Mouse (Mus musculus) midbrain, postnatal 0 days (tissue): ENCODE measurements around the gene Fgd2. TPM values are rescaled to one million over a fixed set of nuclear protein-coding genes. Genes with fewer than 3 reads are reported as not detected.

Experiments
- ATAC-seq: fragments of 200-750 bp; cut with Nextera tagmentation; 2 replicates; pipeline ENCODE4 v1.8.0; 2017; ENCODE audit warnings: moderate number of reproducible peaks, mild to moderate bottlenecking, moderate TSS enrichment, moderate library complexity; ENCODE audit not compliant: low FRiP score
- DNase-seq: peaks from one replicate; pipeline ENCODE4 v3.0.0-alpha.2; 2015; ENCODE audit warnings: low spot score
- H3K27ac ChIP-seq: fragments of 300-500 bp; sonication (generic); 2 replicates; pipeline ENCODE4 v1.5.1; 2014; ENCODE audit warnings: low read depth, mild to moderate bottlenecking, low read length, mixed read lengths
- H3K27me3 ChIP-seq: fragments of 300-500 bp; sonication (generic); 2 replicates; pipeline ENCODE4 v1.6.1; 2014; ENCODE audit warnings: low read length, control low read depth, mixed read lengths; ENCODE audit not compliant: insufficient read depth
- H3K36me3 ChIP-seq: fragments of 300-500 bp; sonication (generic); 2 replicates; pipeline ENCODE4 v1.6.1; 2014; ENCODE audit warnings: low read length, control low read depth, mixed read lengths; ENCODE audit not compliant: insufficient read depth
- H3K4me1 ChIP-seq: fragments of 300-500 bp; sonication (generic); 2 replicates; pipeline ENCODE4 v1.6.1; 2014; ENCODE audit warnings: mild to moderate bottlenecking, control low read depth, antibody characterized with exemption, low read length, mixed read lengths; ENCODE audit not compliant: insufficient read depth
- H3K4me2 ChIP-seq: fragments of 300-500 bp; sonication (generic); 2 replicates; pipeline ENCODE4 v1.6.1; 2014; ENCODE audit warnings: low read depth, mild to moderate bottlenecking, low read length, mixed read lengths; ENCODE audit not compliant: poor library complexity, severe bottlenecking
- H3K4me3 ChIP-seq: fragments of 300-500 bp; sonication (generic); 2 replicates; pipeline ENCODE4 v1.5.1; 2014; ENCODE audit warnings: low read depth, mild to moderate bottlenecking, low read length, moderate library complexity
- H3K9ac ChIP-seq: fragments of 300-500 bp; sonication (generic); replicated peaks from 2 replicates; pipeline ENCODE4 v1.6.1; 2014; ENCODE audit warnings: mild to moderate bottlenecking, low read length, moderate library complexity, mixed read lengths; ENCODE audit not compliant: poor library complexity, severe bottlenecking
- H3K9me3 ChIP-seq: fragments of 300-500 bp; sonication (generic); 2 replicates; pipeline ENCODE4 v1.6.1; 2016; ENCODE audit warnings: low read length, control low read depth
- CTCF ChIP-seq: IDR thresholded peaks from 2 replicates; pipeline ENCODE4 v1.5.1; 2016; ENCODE audit warnings: antibody characterized with exemption, mild to moderate bottlenecking
- WGBS: fragments of 180-500 bp; shearing (Covaris S2); extraction: QIAGEN DNeasy Blood & Tissue Kit; methylation state at CpG from one replicate; pipeline ENCODE4 v1.1.7; 2014; 5-methylcytosine and 5-hydroxymethylcytosine counted together
- polyA plus RNA-seq: library from polyadenylated mRNA; unstranded; fragments of >200 nt; fragmentation: Nextera tagmentation; extraction: Ambion mirVana; gene quantifications from 2 replicates; pipeline ENCODE4 v1.2.1, GENCODE M21; 2015
- total RNA-seq: library from RNA; depleted of rRNA; stranded (reverse); fragments of >200 nt; gene quantifications from 2 replicates; pipeline ENCODE4 v1.2.3, GENCODE M21; 2014

Fgd2 gene
- total and polyA plus RNA-seq, 2 experiments from 2014 or later: 14.4 to 27.3 TPM

- Histone ChIP-seq H3K36me3 (no peaks in the 10 kb centered on the region), H3K4me2 (no peak overlapping the region), H3K9ac (no peak overlapping the region), H3K4me1 (no peaks in the 10 kb centered on the region), H3K27ac (no peak overlapping the region), H3K27me3 (no peaks in the 10 kb centered on the region), H3K9me3 (no peaks in the 10 kb centered on the region), H3K4me3 (no peak overlapping the region)
- peak; percentile 74 for TF ChIP-seq CTCF
- ATAC-seq (no peak), DNase-seq (peak; percentile 71)
- 27% methylated on average over 7 of the region's 7 CpGs for whole genome bisulfite sequencing
These were observed 20.8 kb downstream of the Fgd2 start for GRCm38 (mm10) chr17:29381472-29381871.

GRCm38 (mm10) chr17:29382417-29382816 lies 21.7 kb downstream of the Fgd2 start:
- Histone ChIP-seq H3K9me3 (no peaks in the 10 kb centered on the region), H3K27ac (no peak overlapping the region), H3K36me3 (no peaks in the 10 kb centered on the region), H3K9ac (no peak overlapping the region), H3K4me2 (no peak overlapping the region), H3K4me1 (no peaks in the 10 kb centered on the region), H3K4me3 (no peak overlapping the region), H3K27me3 (no peaks in the 10 kb centered on the region)
- 47% methylated on average over 11 of the region's 11 CpGs for WGBS
- no peak for TF ChIP-seq CTCF
- ATAC-seq (no peak), DNase-seq (no peak)

- Histone ChIP-seq H3K9me3 (no peaks in the 10 kb centered on the region), H3K36me3 (no peaks in the 10 kb centered on the region), H3K9ac (no peak overlapping the region), H3K27ac (no peak overlapping the region), H3K4me3 (no peak overlapping the region), H3K27me3 (no peaks in the 10 kb centered on the region), H3K4me2 (no peak overlapping the region), H3K4me1 (no peaks in the 10 kb centered on the region)
- 87% methylated on average over 9 of the region's 9 CpGs for WGBS
- no peak for TF ChIP-seq CTCF
- ATAC-seq (no peak), DNase-seq (no peak)
These were observed 23.2 kb downstream of the Fgd2 start for GRCm38 (mm10) chr17:29383923-29384322.

- TF ChIP-seq CTCF: no peak
- 52% methylated on average over 5 of the region's 5 CpGs for WGBS
- Histone ChIP-seq H3K4me3 (no peak overlapping the region), H3K9ac (no peak overlapping the region), H3K4me2 (no peak overlapping the region), H3K27me3 (no peaks in the 10 kb centered on the region), H3K4me1 (no peaks in the 10 kb centered on the region), H3K36me3 (no peaks in the 10 kb centered on the region), H3K27ac (no peak overlapping the region), H3K9me3 (no peaks in the 10 kb centered on the region)
- ATAC-seq (no peak), DNase-seq (no peak)
These were observed 24.2 kb downstream of the Fgd2 start for GRCm38 (mm10) chr17:29384850-29385438.

GRCm38 (mm10) chr17:29385746-29386145 lies 25.0 kb downstream of the Fgd2 start:
- H3K4me2 ChIP-seq: no peak overlapping the region
- 30% methylated on average over 6 of the region's 6 CpGs for WGBS
- no peak overlapping the region for H3K27ac ChIP-seq
- H3K36me3 ChIP-seq: no peaks in the 10 kb centered on the region
- ATAC-seq: no peak
- H3K9ac ChIP-seq: no peak overlapping the region
- no peak overlapping the region for H3K4me3 ChIP-seq
- no peaks in the 10 kb centered on the region for H3K4me1 ChIP-seq
- no peak for TF ChIP-seq CTCF
- no peak for DNase-seq
- H3K27me3 ChIP-seq: no peaks in the 10 kb centered on the region
- no peaks in the 10 kb centered on the region for H3K9me3 ChIP-seq

- Histone ChIP-seq H3K4me3 (no peak overlapping the region), H3K9ac (no peak overlapping the region), H3K4me1 (no peaks in the 10 kb centered on the region), H3K9me3 (no peaks in the 10 kb centered on the region), H3K27me3 (no peaks in the 10 kb centered on the region), H3K27ac (no peak overlapping the region), H3K36me3 (no peaks in the 10 kb centered on the region), H3K4me2 (no peak overlapping the region)
- peak; percentile 12 for DNase-seq
- no peak for TF ChIP-seq CTCF
- ATAC-seq: no peak
- WGBS: 80% methylated on average over 11 of the region's 11 CpGs
These were observed 28.3 kb downstream of the Fgd2 start for GRCm38 (mm10) chr17:29388978-29389377.
